Mouse (Mus musculus): Measurements from ENCODE around the gene Ppp2r3a.

Ppp2r3a gene

DNA sequence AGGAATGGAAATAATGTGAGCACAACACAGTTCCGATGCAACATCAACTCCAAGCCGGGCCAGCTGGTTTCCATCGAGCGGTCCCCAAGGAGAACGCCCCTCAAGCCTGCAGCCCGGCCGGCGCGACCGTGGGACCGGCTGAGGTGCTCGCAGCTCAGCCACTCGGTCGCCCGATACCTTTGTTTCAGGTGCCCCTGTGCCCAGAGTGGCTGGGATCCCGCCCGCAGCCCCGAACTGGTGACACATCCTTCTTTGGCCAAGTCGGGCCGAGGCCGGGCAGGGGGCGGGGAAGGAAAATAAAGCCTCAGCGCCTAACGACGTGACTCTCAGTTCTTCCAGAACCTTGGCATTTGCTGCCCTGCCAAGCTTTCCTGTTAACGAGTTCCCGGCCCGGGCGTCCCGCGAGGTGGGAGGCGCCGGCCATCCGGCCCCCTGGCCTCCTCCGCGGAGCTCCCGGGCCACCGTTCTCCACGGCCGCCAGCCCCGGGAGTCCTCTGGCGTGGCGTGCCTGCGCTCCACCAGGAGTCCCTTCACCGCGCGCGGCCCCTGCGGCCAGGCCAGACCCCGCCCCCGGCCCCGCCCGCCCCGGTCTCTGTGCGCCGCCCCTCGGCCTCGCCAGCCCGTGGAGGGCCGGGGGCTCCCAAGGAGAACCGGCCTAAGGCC is 483 bp downstream of the Ppp2r3a start:
- DNase-seq (ENCODE audit: low spot score) = peak; percentile 60

DNA sequence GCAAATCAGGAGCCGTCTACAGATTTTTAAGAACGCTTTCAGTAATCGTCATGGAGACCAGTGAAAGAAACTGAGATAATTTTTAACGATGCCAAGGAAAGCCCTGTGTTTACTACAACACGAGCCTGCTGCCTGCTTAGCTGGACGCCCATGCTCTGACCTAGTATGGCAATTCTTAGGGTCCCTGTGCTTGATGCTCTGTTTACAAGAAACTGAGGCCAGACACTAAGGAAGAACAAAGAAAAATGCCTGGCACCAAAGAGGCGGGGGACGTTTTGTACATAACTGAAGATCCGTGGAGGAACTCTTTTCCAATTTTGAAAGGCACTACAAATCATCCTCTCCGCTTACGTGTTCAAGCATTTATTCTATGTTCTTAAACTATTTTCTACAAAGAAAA is 1.1 kb downstream of the Ppp2r3a start:
- no peak for DNase-seq (ENCODE audit: low spot score)

DNA sequence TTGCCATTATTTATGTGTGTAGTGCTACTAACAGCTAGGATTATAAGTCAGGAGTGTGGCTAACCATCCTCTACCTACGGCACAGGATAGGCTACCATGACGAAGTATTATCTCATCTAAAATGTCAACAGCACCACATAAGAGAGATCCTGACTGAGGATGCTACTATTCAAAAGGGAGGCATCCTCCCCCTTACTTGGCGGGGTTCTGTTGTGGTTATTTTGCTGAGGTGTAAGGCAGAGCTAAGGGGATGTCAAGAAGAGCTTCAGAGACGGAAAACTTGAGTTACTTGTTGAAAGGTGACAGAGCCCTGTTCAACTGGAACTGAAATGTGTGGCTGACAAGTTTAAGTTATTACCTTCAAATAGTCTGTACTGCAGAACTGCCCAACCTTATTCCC is 2.0 kb downstream of the Ppp2r3a start:
- no peak for DNase-seq (ENCODE audit: low spot score)

DNA sequence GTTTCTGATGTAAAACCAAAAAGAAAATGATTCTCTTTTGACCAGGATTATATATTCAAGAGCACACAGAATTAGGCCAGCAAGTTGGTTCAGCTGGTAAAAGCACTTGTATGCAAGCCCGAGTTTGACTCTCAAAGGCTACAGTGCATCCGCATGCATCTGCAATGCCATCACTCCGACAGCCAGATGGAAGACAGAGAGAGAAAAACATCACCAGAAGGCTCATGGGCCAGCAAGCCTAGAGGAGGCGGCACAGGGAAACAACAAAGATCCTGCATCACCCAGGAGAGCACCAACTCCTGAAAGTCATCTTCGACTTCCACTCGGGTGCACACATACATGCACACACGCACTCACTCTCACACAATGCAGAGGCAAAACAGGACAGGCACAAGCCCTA is 4.1 kb downstream of the Ppp2r3a start:
- no peak for DNase-seq (ENCODE audit: low spot score)

DNA sequence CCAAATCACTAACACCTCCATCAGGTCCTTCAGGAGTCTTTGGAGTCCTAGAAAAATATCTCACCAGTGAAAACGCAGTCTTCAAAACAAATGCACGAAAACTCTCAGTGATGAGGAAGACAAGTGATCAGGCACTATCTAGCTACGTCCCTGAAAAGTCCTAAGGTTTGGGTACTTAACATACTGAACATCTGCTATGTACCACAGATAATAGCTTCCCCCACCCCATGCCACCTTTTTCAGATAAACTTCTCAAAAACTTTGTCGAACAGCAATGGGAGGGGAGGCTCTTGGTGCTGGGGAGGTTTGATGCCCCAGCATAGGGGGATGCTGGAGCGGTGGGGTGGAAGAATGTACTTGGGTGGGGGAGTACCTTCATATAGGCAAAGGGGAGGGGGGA is 6.1 kb downstream of the Ppp2r3a start:
- no peak for DNase-seq (ENCODE audit: low spot score)

DNA sequence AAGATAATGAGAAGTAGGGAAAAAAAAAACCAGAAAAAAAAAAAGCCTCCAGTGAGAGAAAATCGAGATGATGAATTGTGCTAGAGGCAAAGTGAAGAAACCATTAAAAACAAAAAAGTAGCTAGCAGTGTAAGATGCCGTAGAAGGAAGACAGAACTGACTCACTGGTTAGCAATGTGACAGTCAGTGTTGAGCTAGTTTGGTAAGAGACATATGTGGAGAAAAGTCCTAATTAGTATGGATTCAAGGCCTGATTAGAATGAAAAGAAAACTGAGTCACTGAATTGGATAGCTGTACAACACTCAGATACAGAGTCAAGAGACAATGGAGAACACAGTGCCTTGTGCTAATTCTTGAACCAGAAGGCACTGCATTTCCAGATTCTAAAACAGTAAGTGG is 7.9 kb downstream of the Ppp2r3a start:
- DNase-seq (ENCODE audit: low spot score) = no peak

DNA sequence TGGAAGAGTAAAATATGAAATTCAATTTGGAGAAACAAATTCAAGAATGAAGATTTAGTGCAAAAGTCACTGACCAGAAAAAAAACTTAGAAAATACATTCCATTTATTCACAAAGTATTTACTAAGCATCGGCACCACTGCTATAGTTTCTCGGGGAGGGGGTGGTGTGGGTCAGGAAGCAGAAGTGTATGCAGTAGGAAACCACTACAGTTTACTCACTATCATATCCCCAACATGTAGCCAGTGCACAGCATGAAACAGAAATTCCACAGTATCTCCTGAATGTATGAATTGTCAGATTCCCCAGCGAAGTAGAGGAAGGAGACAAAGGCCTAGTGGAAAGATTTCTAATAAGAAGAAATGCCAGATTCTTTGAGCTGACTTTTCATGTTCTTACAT is 11.4 kb downstream of the Ppp2r3a start:
- DNase-seq (ENCODE audit: low spot score) = no peak

DNA sequence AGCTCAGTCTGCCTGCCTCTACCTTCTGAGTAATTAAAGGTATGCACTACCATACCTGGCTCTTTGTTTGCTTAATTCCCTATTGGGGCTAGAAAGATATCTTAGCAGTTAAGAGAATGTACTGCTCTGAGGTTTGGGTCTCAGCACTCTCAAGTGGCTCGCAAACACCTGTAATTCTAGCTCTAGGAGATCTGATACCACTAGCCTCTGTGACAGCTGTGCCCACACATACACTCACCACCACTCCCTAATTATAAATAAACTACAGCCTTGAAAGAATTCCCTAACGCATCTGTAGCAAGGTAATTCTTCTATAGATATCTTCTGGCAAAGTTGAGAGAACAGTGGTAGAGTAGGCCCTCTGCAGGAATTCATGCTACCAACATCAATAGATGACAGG is 15.8 kb downstream of the Ppp2r3a start:
- no peak for DNase-seq (ENCODE audit: low spot score)

DNA sequence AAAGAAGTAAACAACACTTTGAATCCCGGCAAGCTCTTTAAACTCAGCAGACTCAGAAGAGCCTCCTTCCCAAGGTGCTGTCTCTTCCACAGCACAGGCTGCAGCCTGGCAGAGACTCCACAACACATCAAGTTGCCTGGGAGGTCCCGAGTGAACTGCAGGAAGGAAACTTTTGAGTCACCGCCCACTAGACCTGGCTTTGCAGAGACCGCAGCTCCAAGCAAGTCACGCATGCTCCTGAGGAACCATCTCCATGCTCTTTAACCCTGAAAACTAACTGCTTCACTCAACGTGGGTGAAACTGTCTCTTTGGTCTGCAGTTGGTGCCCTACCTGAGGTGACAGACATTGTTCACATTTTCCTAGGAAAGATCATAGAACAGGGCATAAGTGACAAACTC is 19.6 kb downstream of the Ppp2r3a start:
- DNase-seq (ENCODE audit: low spot score) = no peak

DNA sequence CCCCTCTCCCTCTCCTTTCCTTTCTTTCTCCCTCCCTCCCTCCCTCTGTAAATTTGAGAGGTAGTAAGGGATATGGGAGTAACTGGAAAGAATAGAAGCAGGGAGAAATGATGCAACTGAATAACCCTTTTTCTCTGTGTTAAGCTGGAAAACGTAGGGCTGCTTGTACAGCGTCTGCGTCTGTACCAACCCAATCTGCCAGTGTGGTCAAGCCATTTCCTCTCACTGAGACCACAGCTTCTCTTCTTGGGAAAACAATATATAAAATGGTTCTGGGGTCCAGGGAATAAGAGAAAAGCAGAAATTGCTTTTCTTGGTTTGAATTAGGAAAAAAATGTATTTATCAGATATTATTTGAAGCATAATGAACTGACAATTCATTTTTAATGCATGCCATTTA is 21.6 kb downstream of the Ppp2r3a start:
- no peak for DNase-seq (ENCODE audit: low spot score)

DNA sequence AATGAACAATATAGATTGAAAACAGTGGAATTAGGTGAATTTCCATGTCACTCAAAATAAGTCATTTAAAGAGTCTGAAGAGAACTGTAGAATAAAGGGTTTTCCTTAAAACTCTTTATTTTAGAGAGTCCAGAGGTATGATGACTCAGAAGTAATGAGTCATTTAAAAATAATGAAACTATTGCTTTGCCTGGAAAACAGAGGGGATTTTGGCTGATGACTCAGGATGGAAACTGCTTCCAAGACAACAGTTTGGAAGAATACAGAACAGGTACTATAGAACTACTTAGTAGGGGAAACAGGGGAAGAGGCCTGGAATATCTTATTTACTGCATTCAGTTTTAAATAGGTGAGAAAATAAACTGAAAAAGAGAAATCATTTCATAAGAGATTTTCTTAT is 22.7 kb downstream of the Ppp2r3a start:
- no peak for DNase-seq (ENCODE audit: low spot score)

DNA sequence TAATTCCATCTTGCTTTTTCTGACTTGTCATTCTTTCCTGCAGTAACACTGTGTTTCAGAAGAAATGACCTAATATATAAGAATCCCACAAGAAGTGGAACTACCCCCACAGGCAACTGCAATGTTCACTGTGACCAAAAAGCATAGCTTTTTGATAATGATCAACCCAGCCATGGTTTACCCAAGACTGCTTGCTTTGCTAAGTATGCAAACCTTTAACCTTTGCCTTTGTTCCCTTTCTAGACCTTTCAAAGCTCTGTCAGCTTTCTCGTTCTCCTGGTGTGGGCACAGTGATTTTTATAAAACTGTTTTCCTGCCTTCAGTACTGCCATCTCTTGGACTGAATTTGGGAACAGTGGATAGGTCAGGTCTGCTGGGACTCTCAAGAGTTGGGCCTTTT is 43.6 kb downstream of the Ppp2r3a start:
- DNase-seq (ENCODE audit: low spot score) = no peak

DNA sequence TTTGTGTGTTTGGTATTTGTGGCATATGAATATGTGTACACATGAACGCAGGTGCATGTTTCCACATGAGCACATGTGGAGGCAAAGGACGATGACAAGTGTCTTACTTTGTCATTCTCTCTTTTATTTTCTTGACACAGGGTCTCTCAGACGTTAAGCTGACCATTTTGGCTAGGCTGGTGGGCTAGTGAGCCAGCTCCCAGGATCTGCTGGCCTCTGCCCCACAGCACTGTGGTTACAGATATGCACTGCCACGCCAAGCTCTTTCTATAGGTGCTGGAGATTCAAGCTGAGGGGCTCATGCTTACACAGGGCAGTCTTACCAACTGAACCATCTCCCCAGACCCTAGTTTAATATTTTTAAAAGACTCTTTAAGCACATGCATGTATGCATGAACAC is 45.1 kb downstream of the Ppp2r3a start:
- DNase-seq (ENCODE audit: low spot score) = no peak

DNA sequence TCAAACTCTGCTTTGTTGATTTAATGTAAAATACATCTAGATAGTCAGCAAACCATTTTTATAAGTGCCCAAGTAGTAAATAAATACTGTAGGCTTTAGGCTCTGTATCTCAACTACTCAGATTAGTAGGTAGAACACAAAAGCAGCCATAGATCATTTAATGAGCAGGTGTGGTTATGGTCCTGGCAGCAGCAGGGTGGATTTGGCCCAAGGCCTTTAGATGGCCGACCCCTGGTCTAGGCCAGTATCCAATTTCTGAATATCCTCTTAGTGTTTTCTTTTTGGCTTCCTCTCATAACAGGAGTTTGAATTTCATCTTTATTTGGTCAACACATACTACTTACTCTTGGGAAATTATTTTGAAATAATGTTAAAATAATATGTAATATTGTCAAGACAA is 46.4 kb downstream of the Ppp2r3a start:
- no peak for DNase-seq (ENCODE audit: low spot score)

DNA sequence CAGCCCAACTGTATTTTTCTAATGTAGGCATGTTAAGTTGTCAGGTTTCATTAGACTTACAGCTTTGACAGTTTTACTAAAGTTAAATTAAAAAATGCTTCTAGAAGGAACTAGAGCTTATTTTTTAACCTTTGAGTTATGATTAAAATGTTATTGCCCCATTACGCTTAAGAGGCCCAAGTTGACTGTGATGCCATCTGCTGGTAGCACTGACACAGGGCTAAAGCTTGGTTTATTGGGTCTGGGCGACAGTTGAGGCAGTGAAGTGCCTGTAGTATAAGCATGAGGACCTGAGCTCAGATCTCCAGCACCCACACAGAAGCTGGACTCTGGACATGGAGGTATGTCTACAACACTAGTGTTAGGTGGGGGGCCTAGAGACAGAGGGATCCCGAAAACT is 47.5 kb downstream of the Ppp2r3a start:
- no peak for DNase-seq (ENCODE audit: low spot score)

DNA sequence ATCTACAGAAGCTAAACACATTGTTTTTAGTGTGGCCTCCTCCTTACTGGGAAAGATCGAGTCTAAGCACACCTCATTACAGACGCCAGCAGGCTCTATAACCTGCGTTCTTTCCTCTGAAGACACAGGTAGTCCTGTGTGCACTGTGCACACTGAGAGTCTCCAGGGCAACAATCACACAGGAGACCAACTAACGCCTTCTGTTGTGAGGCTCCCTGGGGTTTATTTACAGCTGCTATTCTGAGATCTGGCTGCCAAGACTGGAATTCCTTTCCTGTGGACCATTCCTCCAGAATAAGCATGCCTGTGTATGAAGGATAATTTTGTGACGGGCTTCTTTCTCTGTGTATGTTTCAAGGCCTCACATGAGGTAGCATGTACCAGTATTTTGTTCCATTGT is 51.0 kb downstream of the Ppp2r3a start:
- no peak for DNase-seq (ENCODE audit: low spot score)

DNA sequence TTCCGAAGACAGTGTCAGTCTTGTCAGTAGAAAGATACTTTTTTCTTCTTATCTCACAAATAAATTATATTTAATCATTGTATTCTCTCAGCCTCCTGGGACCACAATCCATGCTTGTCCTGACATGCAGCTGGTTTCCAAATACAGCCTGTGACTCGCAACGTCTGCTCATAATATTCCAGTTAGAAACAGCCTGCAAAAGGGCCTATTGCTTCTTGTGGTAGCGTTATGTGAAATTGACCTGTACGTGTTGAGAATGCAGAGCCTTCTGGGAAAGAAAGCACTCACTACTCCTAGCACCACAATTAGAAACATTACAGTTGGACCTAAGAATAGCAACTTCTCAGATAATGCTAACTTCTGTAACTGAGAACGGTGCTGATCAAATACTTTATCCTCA is 52.8 kb downstream of the Ppp2r3a start:
- DNase-seq (ENCODE audit: low spot score) = no peak

DNA sequence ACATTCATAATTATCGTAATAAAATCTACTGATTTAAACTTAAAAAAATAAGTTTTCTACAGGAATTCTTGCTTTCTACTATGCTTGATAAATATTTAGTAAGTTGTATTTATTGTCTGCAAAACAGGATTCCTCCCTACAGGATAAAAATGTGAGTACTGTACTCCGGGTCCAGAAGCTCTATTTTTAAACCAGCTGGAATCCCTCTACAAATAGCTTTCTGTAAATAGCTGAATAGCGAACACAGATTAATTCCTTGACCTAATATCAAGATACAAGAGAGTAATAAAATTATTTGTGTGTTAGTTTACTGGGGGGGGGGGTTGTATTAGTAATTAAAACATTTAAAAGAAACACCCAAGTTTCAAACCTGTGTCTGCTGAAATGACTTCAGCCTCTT is 53.3 kb downstream of the Ppp2r3a start:
- no peak for DNase-seq (ENCODE audit: low spot score)

DNA sequence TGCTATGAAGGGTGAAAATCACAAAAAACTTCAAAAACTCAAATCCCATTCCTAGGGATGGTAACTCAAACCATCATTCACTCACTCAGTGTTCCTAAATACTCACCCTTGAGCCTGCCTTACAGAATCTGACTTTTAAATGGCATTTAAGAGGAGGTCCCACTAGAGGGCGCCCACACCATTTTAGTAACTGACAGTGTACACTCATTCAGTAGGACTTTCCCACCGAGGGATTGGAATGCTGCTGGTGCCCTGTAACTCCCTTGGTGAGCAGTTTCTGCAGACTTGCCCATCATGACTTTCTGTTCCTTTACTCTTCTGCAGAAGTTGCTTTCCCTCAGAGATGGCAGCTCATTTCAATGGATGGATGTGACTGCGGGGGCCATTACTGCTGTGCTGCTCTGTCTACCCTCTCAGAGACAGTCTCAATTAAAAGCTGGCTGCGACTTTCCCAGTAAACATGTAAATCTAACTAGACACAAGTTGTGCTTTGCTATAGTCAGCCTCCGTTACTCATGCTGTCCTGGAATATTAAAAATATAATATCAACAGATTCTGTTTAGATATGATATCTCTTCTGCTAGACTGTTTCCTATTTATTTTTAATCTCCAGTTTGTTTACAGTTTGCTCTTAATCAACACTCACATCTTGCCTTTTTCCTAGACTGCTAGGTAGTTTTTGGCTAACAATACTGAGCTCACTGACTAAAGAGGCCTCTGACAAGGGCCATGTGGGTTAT is 69.5 kb downstream of the Ppp2r3a start:
- peak; percentile 85 for DNase-seq (ENCODE audit: low spot score)

DNA sequence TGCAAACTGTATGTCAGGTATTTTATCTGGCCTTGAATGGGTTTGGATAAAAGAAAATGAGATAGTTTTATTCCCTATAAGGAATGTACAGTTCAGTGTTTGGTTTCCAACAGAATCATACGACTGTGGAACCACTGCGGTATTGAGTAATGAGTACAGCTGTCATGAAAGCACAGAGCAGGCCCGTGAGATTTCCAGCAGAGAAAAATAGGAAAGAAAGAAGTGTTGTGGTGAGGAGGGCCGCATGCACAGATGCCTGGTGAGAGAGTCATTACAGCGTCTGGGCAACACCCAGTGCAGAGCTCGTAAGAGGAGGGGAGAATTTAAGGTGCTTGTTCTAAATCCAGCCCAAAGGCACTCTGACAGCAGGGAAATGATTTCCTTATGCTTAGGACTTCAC is 70.3 kb downstream of the Ppp2r3a start:
- no peak for DNase-seq (ENCODE audit: low spot score)

DNA sequence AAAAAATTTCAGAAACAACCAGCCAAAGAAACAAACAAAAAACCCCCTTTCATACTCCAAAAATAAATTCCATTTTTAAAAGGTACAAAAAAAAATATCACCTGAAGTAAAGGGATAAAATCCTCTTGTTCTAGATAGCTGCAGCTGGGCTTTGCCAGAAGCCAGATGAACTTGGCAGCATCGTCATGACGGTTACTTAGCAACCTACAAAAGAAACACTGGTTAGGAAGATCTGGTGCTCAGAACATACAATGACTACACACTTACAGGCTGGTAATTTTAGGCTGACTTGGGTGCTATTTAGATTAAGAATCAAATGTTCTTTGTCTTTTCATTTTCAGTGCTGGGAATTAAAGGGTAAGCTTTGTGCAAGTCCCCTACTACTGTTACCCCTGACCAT is 71.4 kb downstream of the Ppp2r3a start:
- DNase-seq (ENCODE audit: low spot score) = no peak

DNA sequence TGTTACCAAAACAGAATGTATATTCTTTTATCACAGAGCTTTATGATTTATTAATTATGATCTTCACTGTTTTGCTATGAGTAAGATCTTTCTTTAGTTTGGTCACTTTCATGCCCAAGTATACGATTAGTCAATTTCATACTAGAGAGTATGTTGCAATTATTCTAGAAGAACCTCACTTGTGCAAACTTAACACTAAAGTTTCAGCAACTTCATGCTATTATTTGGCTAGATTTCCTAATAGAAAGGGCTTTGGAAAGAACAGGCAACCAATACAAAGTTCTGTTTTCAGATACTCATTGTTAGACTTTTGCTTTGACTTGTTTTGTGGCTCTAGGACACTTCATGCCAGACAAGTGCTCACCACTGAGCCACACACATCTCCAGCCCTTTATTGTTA is 91.0 kb downstream of the Ppp2r3a start:
- no peak for DNase-seq (ENCODE audit: low spot score)

DNA sequence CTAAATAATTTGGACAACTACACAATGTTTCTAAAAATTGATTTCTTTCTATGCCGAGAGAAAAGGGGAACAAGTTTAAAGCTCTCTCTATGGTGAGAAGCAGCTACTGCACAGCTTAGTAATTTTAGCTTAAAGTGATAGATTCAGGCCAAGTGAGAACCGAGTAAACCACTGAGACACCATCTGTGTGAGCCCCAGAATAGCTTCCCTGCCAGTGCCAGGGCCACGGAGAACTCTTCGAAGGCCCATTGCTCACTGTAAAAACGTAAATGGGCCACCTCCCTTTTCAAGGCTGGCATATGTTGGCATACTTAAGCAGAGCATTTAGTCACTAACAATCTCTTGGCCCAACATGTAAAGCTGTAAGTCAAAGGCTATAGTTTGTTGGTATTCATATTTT is 91.5 kb downstream of the Ppp2r3a start:
- no peak for DNase-seq (ENCODE audit: low spot score)

DNA sequence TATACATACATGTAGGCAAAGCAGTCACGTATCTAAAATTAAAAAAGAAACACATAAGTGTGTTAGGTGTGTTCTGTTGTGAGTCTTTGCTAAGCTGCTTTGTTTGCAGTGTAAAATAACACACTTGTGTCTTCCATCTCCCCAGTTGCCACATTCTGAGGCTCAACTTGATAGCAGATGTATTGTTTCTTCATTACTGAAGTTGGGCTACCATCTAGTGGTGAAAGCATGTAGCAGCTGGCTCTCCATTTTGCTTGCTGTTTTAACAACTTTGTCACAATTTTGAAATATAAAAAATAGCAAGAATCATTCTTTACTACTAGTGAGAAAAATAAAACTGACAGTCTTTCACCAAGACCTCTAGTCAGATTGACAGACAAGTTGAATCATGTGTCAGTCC is 92.2 kb downstream of the Ppp2r3a start:
- DNase-seq (ENCODE audit: low spot score) = no peak
